ENCODE assay signal across 14 mouse cellular contexts in genomic region chr2:129228571-129228970, GRCm38 (mm10).
"Had no signal": no experiment of that assay in that cellular context is flagged by ENCODE, and none has a peak within 500 bp of the region (broad histone marks: within the 10 kb centered on the region; RNA-seq: fewer than 3 reads in every experiment).

No protein-coding gene starts in this region.

- H3K9ac ChIP-seq: limb, embryonic 13.5 days; midbrain, embryonic 13.5 days; neural tube, embryonic 15.5 days had no signal

- H3K36me3 ChIP-seq: limb, embryonic 13.5 days; midbrain, embryonic 13.5 days; neural tube, embryonic 15.5 days had no signal

- H3K4me2 ChIP-seq: limb, embryonic 13.5 days; midbrain, embryonic 13.5 days; neural tube, embryonic 15.5 days had no signal

- H3K4me3 ChIP-seq: limb, embryonic 13.5 days; midbrain, embryonic 13.5 days; myocyte; neural tube, embryonic 15.5 days had no signal

- H3K4me1 ChIP-seq: midbrain, embryonic 13.5 days; neural tube, embryonic 15.5 days had no signal

- DNase-seq: kidney, adult 8-10 months; kidney, postnatal 36 days; left cerebral cortex, postnatal 4 days; lung, adult 18-20 months; lung, postnatal 10 days; right cerebral cortex, adult 18-20 months; thymus, postnatal 4 days had no signal

- H3K27me3 ChIP-seq: limb, embryonic 13.5 days; midbrain, embryonic 13.5 days; neural tube, embryonic 15.5 days had no signal

- H3K27ac ChIP-seq: limb, embryonic 13.5 days; macrophage; midbrain, embryonic 13.5 days; neural tube, embryonic 15.5 days; stomach, postnatal 0 days had no signal

- ATAC-seq: intestine, postnatal 0 days; midbrain, embryonic 13.5 days had no signal

- H3K9me3 ChIP-seq: limb, embryonic 13.5 days; midbrain, embryonic 13.5 days; neural tube, embryonic 15.5 days had no signal
